Mouse (Mus musculus) liver, embryonic 14.5 days (tissue): ENCODE measurements around the gene Fam196b. TPM values are rescaled to one million over a fixed set of nuclear protein-coding genes. Genes with fewer than 3 reads are reported as not detected.

Experiments used
- ATAC-seq: fragments of 200-750 bp; cut with Nextera tagmentation; 2 replicates; pipeline ENCODE4 v1.8.0; 2017; ENCODE audit warnings: moderate number of reproducible peaks, mild to moderate bottlenecking, moderate library complexity; ENCODE audit not compliant: insufficient read depth
- DNase-seq, 3 experiments: peaks; one replicate each; pipeline ENCODE4 v3.0.0-alpha.2; 2012 to 2013; ENCODE audit warnings: low read depth in 3 of 3, low spot score in 3 of 3
- H3K27ac ChIP-seq: fragments of 300-500 bp; sonication (generic); 2 replicates; pipeline ENCODE4 v1.5.1; 2014; ENCODE audit warnings: moderate library complexity, mild to moderate bottlenecking, control low read depth, inconsistent platforms
- H3K27me3 ChIP-seq: fragments of 300-500 bp; sonication (generic); 2 replicates; pipeline ENCODE4 v1.6.1; 2014; ENCODE audit warnings: mild to moderate bottlenecking, low read length, moderate library complexity; ENCODE audit not compliant: control insufficient read depth, insufficient read depth
- H3K36me3 ChIP-seq: fragments of 300-500 bp; sonication (generic); replicated peaks from 2 replicates; pipeline ENCODE4 v1.6.1; 2014; ENCODE audit warnings: low read depth; ENCODE audit not compliant: control insufficient read depth, insufficient read depth
- H3K4me1 ChIP-seq, 2 experiments: fragments of 200-500 bp in 1 of 2; fragments of 300-500 bp in 1 of 2; sonication (generic) in 1 of 2; replicated peaks; 2 replicates each; pipeline ENCODE4 v1.6.1; 2012 to 2014; ENCODE audit warnings: antibody characterized with exemption in 1 of 2, inconsistent platforms in 1 of 2, low read length in 1 of 2; ENCODE audit not compliant: control insufficient read depth in 2 of 2, insufficient read depth in 2 of 2
- H3K4me2 ChIP-seq: fragments of 300-500 bp; sonication (generic); 2 replicates; pipeline ENCODE4 v1.6.1; 2014; ENCODE audit warnings: low read depth, mild to moderate bottlenecking, control low read depth, moderate library complexity
- H3K4me3 ChIP-seq, 2 experiments: fragments of 200-500 bp in 1 of 2; fragments of 300-500 bp in 1 of 2; sonication (generic) in 1 of 2; 2 replicates each; pipeline ENCODE4 v1.5.1; 2012 to 2014; ENCODE audit warnings: low read depth in 2 of 2, low read length in 2 of 2, mild to moderate bottlenecking in 2 of 2, control low read depth in 1 of 2, inconsistent platforms in 1 of 2, moderate library complexity in 1 of 2; ENCODE audit not compliant: insufficient read depth in 1 of 2
- H3K9ac ChIP-seq: fragments of 300-500 bp; sonication (generic); replicated peaks from 2 replicates; pipeline ENCODE4 v1.6.1; 2014; ENCODE audit warnings: mild to moderate bottlenecking, control low read depth, moderate library complexity
- H3K9me3 ChIP-seq: fragments of 300-500 bp; sonication (generic); 2 replicates; pipeline ENCODE4 v1.6.1; 2016; ENCODE audit warnings: low read length, mixed read lengths; ENCODE audit not compliant: control insufficient read depth
- CTCF ChIP-seq: IDR thresholded peaks from 2 replicates; pipeline ENCODE4 v1.5.1; 2016; ENCODE audit warnings: antibody characterized with exemption, low read depth, control low read depth
- EP300 ChIP-seq: IDR thresholded peaks from 2 replicates; pipeline ENCODE4 v1.6.1; 2016; ENCODE audit warnings: antibody characterized with exemption, low read depth
- WGBS: fragments of 180-500 bp; shearing (Covaris S2); extraction: QIAGEN DNeasy Blood & Tissue Kit; methylation state at CpG from one replicate; pipeline ENCODE4 v1.1.7; 2014; ENCODE audit not compliant: insufficient replicate concordance; 5-methylcytosine and 5-hydroxymethylcytosine counted together
- polyA plus RNA-seq, 2 experiments: library from polyadenylated mRNA; depleted of rRNA in 1 of 2; stranded (reverse) in 1 of 2; unstranded in 1 of 2; fragments of >200 nt; fragmentation: Nextera tagmentation in 1 of 2; extraction: Ambion mirVana in 1 of 2; gene quantifications; 2 replicates each; pipeline versions ENCODE4 v1.2.1 to v1.2.3; 2012 to 2014

Fam196b gene
- polyA plus RNA-seq, 2 experiments, result 0.03 TPM; not detected in 1

- Histone ChIP-seq H3K4me1 (no peaks in the 10 kb centered on the region), H3K9me3 (no peaks in the 10 kb centered on the region), H3K9ac (no peak overlapping the region), H3K27ac (no peak overlapping the region), H3K27me3 (no peaks in the 10 kb centered on the region), H3K4me3 (no peak overlapping the region), H3K4me2 (no peak overlapping the region), H3K36me3 (no peaks in the 10 kb centered on the region)
- no peak for TF ChIP-seq CTCF
- TF ChIP-seq EP300, result no peak
- no peak for ATAC-seq
- DNase-seq, result no peak
- 80% methylated on average over 4 of the region's 4 CpGs for WGBS
Measured at GRCm38 (mm10) chr11:34449944-34450343, 135.3 kb downstream of the Fam196b start.

GRCm38 (mm10) chr11:34467056-34467455 lies 152.4 kb downstream of the Fam196b start:
- whole genome bisulfite sequencing, result 47% methylated on average over 1 of the region's 1 CpGs
- TF ChIP-seq CTCF (no peak; the same call in 1 of the 2 replicates), EP300 (no peak)
- no peak overlapping the region for H3K27ac ChIP-seq
- no peaks in the 10 kb centered on the region for H3K9me3 ChIP-seq
- no peaks in the 10 kb centered on the region for H3K36me3 ChIP-seq
- DNase-seq, result no peak
- no peaks in the 10 kb centered on the region for H3K4me1 ChIP-seq
- H3K4me2 ChIP-seq, result no peak overlapping the region
- ATAC-seq, result no peak
- no peak overlapping the region for H3K9ac ChIP-seq
- no peak overlapping the region for H3K4me3 ChIP-seq
- no peaks in the 10 kb centered on the region for H3K27me3 ChIP-seq

DNA sequence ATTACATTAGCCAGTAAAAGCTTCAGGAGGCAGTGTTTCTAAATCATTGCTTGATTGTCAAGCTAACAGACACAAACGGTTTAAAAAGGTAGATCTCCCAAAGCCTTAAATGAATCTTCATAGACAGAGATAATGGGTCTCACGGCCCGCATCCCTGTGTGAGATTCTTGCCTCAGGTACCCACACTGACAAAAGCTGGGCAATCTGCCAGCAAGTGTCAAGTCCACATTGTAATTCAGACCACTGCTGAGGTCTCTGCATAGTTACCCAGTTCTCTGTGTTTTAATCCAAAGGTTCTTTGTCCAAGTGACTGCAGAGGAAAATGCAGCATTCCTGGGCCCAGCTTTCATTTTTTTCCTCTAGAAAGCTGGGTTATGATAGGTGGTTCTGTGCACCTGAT lies 153.9 kb downstream of the Fam196b start:
- WGBS, result 71% methylated on average over 3 of the region's 3 CpGs
- H3K9ac ChIP-seq, result no peak overlapping the region
- H3K27ac ChIP-seq, result no peak overlapping the region
- no peaks in the 10 kb centered on the region for H3K4me1 ChIP-seq
- TF ChIP-seq CTCF (no peak), EP300 (no peak)
- ATAC-seq (no peak), DNase-seq (no peak)
- no peaks in the 10 kb centered on the region for H3K36me3 ChIP-seq
- H3K9me3 ChIP-seq, result no peaks in the 10 kb centered on the region
- no peaks in the 10 kb centered on the region for H3K27me3 ChIP-seq
- H3K4me3 ChIP-seq, result no peak overlapping the region
- H3K4me2 ChIP-seq, result no peak overlapping the region

GRCm38 (mm10) chr11:34469792-34470191 lies 155.2 kb downstream of the Fam196b start:
- H3K4me1 ChIP-seq, result no peaks in the 10 kb centered on the region
- H3K36me3 ChIP-seq, result no peaks in the 10 kb centered on the region
- ATAC-seq (no peak), DNase-seq (no peak)
- H3K9me3 ChIP-seq, result no peaks in the 10 kb centered on the region
- no peak for TF ChIP-seq CTCF
- no peak for TF ChIP-seq EP300
- H3K27ac ChIP-seq, result no peak overlapping the region
- no peak overlapping the region for H3K4me3 ChIP-seq
- H3K27me3 ChIP-seq, result no peaks in the 10 kb centered on the region
- no peak overlapping the region for H3K9ac ChIP-seq
- H3K4me2 ChIP-seq, result no peak overlapping the region
- WGBS, result 54% methylated on average over 2 of the region's 2 CpGs

Other genes starting within 250 kb of the Fam196b start
- not detected in 2 replicates for gene 4930469K13Rik, start 216.3 kb upstream of the Fam196b start, polyA plus RNA-seq (2012; rRNA removed)
- not detected in 2 replicates for gene 4930469K13Rik, start 216.3 kb upstream of the Fam196b start, polyA plus RNA-seq (2014; fragmentation: Nextera tagmentation; extraction: Ambion mirVana)
- not detected in 2 replicates for gene Foxi1, start 106.7 kb upstream of the Fam196b start, polyA plus RNA-seq (2012; rRNA removed)
- not detected in 2 replicates for gene Foxi1, start 106.7 kb upstream of the Fam196b start, polyA plus RNA-seq (2014; fragmentation: Nextera tagmentation; extraction: Ambion mirVana)